Mouse (Mus musculus) megakaryocyte, embryonic 14.5 days (primary cell): ENCODE measurements at regions not wholly inside any gene's neighbourhood (a gene's known extent, or its start where the extent isn't known, plus 50 kb on each side); places are given as distances from the start of the nearest gene placed in this dataset.

Source experiments
- FLI1 ChIP-seq: IDR thresholded peaks from 2 replicates; pipeline ENCODE4 v1.6.1; 2012; ENCODE audit warnings: low read length, inconsistent platforms, mixed read lengths
- GATA1 ChIP-seq: IDR thresholded peaks from 3 replicates; pipeline ENCODE4 v1.6.1; 2012; ENCODE audit warnings: mixed read lengths, low read length, inconsistent platforms, borderline replicate concordance

DNA sequence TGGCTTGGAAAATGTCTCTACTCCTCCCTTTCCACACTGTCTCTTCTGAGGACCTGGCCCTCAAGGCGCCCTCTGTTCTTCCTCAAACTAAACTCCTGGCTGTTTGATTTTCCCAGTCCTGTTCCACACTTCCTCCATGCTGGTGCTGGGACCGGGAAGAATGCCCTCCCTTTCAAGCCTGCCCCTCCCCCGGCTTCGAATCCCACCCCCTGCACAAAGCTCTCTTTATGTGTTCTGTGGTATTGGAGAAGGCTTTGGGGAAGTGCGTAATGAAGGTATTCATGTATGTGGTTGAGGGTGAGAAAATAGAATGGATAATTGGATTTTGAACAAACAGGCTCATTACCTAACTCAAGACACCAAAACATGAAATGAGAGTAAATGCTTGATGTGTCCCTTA, 277.4 kb downstream of the Nr2f2 start:
- TF ChIP-seq GATA1 (no peak), FLI1 (no peak)
